Mouse (Mus musculus): ENCODE results near the gene Brwd3. TPM values are rescaled to one million over a fixed set of nuclear protein-coding genes. Genes with fewer than 3 reads are reported as not detected.

Brwd3 gene
- total RNA-seq (2021) (1 to 10 TPM; 6.3 to 9.2 TPM), polyA plus RNA-seq (2012; rRNA removed) (0.16 and 0.17 TPM in 2 replicates)
- long read RNA-seq, result 0 reads

DNA sequence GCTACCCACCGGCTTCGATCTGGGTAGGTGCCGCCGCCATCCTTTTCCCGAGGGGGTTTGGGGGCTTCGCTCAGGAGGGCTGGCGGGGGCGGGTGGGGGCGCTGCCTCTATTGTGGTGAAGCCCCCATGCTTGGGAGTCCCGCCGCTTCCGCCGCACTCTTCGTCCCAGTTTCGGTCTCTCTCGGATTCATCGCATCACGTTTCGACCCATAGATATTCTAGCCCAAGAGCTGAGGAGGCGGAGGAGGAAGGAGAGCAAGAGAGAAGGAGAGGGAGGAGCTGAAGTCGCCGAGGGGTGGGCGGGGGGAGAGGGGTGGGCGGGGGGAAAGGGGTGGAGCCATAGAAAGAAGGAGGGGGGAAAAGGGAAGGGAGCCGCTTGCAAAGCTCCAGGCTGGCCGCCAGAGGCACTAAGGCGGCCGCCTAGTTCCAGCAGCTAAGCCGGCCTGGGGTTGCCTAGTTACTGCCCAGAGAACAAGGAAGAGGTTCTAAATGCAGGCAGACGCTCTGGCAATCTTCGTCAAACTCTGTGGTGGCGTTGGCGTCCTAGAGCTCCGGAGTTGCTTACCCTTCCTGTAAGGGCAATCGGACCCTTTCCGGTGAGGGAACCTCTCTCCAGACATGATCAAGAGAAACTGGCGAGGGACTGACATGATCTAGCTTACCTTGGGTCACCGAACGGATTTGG lies at the start of gene Brwd3:
Gene Brwd3 (minus strand): TSS at position 283 of the 685 bp plus-strand sequence.
- DNase-seq, result peak; percentile 90

DNA sequence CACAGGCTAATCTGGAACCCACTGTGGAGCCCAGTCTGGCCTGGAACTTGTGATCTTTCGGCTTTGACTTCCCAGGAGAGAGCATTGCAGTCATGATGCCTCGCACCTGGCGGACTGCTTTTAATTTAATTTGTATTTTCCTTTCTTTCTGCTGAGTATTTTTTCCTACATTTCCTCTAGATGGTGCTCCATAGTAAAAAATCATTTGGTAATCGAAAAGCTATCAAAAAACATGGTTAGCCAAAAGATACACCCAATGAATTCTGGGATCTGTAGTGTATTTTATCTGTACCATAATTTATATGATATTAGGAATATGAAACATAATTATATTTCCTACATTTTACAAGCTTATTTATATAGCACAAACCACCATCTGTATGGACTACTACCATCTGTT lies 28.5 kb upstream of the Brwd3 start:
- DNase-seq, result no peak

DNA sequence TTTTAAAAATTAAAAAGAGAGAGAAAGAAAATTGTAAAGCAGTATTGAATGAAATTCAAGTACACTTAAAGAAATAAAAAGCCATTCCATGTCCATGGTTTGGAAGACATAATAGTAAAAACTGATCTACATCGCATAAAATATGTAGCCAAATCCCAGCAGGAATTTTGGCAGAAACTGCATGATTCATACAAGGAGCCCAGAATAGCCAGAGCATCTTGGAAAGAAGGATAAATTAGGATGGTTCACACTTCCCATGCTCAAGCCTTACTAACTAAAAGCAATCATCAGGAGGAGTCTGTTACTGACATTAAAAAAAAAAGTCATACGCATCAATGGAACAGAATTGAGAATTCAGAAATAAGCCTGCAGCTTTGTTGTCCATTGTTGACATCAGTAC lies 8.5 kb upstream of the Brwd3 start:
- no peak for DNase-seq

DNA sequence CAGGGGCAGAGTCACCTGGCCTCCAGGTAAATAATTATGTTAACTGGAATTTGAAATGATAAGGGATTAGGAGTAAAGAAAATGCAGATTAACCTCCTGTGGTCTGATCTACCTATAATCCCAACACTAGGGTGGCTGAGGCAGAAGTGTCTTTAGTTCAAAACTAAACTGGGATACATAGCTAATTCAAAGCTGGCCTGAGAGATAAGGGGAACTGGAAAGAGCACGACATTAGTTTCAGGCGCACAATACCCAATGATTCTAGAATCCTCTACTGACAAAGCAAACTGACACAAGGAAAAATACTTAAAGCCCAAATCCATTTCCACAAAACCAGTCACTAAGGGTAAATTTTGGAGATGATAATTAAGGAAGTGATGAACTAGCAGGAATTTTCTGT lies 2.2 kb upstream of the Brwd3 start:
- no peak for DNase-seq

DNA sequence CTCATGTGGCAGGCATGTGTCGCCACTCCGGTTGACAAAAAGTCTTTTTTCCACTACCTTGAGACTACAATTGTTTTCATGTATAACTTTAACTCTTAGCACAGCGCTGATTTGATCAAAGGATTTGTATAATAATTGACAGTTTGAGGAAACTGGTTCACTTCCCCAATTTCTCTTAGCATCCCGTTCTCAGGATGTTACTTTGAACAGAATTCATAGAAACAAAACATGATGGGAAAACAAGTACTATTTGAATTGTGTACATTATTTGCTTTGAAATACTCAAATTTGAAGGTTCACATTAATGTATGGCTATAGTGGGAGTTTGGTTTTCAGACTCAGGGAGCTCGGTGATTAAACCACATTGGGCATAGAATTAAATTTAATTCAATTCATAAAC lies 1.1 kb upstream of the Brwd3 start:
- DNase-seq, result no peak

DNA sequence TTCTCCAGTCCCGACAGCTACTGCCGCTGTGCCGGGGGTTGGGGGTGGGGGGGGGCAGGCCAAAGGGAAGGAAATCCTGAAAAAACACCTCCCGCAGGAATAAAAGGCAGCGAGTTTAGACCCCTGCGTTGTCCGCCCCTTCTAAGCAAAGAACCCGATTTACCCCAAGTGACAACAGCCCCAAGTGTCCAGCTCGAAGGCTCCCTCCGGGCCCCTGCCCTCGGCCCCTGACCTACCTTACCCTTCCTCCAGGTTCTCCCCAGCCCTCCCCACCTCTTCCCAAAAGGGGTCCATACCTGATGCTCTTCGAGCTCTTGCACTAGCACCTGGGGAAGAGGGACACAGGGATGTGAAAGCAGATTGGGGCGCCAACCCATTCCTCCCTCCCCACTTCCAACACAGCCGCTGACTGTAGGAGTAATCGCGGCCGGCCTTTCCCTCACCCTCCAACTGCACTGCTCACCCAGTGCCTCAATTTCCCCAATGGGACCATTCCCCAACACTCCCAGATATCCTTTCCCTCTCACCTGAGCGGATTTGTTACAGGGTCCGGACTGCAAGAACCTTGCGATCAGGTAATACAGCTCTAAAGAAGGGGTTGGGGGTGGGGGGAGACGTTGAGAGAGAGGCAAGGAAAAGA lies 671 bp downstream of the Brwd3 start:
- peak; percentile 37 for DNase-seq

DNA sequence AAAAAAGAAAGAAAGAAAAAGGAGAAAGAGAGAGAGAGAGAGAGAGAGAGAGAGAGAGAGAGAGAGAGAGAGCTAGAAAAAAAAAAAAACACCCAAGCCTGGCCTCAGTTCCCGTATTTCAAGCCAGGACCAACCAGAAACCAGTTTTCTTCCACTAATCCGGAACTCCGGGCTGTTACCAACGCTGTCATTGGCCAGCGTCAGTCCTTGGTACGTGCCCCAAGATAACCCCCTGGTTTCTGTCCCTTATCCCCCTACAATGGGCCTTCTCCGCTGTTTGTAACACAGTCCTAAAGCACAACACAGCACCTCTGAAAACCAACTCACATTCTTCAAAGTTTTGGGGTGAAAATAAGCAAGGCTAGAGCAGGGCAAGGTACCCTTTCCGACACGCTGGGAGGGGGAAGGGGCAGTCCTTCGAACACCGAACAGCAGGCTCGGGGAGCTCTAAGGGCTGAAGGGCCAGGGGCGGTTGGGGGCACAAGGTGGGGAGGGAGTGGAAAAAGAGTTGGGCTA lies 1.4 kb downstream of the Brwd3 start:
- DNase-seq, result peak; percentile 90

DNA sequence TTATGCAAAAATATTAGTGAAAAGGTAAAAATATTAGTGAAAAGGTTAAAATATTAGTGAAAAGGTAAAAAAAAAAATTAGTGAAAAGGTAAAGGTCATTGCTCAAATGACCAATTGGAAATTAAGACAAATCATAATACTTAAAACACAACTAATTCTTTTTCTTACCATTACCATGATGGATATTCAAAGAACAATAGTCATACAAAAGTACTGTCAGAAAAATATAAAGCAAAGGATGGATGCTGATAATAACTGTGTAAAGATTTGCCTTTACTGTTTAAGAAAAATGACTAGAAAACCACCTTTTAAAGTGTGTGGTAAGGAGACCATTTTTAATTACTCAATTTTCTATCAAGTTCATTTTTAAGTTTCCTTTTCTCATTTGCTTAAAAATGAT lies 2.9 kb downstream of the Brwd3 start:
- no peak for DNase-seq

DNA sequence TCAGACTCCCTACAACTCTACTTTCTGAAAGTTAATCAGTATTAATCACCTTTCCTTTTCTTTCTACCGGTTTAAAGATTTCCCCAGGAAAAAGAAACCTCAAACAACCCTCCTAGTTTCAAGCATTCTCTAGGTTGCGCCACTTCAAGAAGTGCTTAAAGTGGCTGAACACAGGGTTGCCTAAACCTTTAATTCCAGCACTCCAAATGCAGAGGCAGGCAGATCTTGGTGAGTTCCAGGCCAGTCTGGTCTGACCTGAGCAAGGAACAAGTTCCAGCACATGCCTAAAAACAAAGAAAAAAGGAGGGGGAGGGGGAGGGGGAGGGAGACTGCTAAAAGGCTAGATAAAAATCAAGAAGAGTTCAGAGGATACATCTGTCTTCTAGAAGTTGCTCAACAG lies 6.1 kb downstream of the Brwd3 start:
- no peak for DNase-seq

DNA sequence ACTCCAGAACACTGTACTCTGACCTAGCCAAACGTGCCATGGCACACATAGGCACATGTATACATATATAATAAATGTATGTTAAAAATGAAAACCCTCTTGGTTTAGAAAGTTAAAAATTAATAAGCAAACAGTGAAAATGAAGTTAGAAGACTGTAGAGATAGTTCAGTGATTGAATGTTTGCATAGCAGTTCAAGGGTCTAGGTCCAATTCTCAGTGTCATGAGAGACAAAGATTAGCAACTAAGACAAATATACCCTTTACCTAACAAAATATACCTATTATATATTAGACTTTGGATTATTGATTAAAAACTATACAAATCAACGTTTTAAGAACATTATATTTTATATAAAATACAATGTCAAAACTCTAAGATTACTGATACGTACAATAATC lies 36.9 kb downstream of the Brwd3 start:
- no peak for DNase-seq

DNA sequence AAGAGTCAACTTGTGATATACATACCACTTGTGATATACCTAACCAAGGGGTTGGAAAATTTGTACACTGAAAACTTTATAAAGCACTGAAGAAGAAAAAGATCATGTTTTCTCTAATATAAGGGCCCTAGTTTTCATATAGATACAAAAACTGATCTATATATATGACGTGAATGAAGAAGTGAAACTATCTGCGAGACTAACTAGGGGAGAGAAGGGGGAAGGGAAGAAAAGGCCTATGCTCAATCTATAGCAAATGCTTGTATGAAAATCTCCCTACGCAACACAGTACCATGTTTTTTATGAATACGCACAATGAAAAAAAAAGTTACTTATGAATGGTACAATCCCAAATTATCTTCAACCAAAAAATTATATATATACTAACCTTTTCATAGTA lies 50.4 kb downstream of the Brwd3 start:
- DNase-seq, result no peak

DNA sequence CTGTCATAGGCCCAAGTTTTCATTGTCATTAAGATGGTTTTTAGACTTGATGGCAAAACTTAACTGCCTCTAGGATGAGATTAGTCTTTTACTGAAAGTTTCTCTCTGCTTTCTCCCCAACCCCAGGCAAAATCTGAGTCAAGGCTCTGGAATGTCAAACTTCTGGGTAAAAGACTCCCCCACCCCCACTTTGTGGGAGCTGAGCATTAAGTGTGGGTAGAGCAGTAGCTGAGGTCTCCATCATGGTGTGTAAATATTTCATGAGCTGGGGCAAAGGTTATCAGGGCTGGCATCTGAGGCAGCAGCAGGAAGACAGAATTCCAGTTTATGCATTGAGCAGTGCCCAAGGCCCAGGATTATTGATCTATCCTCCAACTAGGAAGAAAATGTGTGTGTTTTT lies 102.4 kb downstream of the Brwd3 start:
- peak; percentile 2 for DNase-seq

DNA sequence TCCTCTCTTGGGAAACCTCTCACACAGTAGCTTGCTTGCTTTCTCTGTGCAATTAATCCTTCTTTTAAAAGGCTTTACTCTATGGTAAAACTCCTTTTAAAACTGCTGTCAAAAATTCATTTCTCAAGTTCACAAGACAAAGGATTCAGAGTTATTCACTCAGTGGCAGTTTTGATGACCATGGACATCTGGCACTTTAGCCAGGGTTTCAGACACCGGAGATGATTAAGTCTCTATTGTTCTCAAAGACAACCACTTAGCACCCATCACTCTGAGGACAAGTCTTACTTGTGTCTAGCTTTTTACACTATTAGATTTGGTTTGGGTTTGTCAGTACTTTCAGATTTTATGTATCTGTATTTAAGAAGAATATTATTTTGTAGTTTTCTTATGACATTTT lies 104.6 kb downstream of the Brwd3 start:
- no peak for DNase-seq

DNA sequence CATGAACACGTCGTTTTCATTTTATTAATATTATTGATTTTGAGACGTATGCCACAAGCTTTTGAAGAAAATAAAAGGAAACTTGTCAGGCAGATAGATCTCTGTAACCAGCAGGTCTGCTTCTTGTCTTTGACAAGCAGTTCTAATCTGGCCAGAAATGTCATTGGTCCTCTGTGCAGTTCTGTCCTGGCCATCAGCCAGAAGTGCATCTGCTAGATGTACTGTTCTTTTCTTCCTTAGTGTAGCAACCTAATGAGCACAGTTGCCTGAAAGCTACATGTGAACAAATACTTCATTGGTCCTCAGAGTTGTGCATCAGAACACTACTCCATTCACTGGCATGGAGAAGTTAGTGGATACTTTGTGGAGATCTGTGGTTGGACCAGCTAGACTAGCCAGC lies 105.1 kb downstream of the Brwd3 start:
- no peak for DNase-seq

DNA sequence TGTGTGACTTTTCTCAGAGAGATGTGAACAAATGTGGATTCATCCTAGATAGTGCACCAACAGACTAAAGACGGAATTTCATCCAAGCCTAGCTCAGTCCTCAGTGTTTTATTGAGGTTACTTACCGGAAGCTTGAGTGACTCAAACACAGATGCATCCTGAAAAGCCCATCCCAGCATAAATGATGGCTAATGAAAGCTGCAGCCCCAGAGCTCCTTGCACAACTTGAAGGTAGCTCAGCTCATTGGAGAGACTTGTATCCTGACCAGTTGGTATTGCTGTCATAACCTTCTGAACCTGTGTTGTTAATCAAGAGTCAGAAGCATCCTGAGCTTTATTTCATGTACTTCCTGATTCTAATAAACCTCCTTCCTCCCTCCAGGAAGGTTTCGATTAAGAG lies 105.8 kb downstream of the Brwd3 start:
- no peak for DNase-seq

DNA sequence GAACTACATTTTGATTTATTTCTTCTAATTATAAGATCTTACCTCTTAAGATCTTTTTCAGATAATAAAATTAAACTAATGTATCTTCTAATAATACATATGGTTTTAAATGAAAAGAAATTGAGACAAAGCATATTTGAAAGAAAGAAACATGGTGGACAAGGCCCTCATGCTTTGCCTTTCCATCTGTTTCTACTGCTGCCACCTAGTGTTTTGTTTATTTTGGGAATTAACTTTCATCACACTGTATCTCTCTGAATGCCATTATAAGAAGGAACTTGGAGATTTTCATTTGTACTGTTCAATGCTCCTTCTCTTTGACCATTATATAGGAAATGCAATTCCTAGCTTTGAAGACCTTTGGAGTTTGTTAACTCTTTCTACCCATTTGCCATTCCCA lies 109.9 kb downstream of the Brwd3 start:
- DNase-seq, result no peak

DNA sequence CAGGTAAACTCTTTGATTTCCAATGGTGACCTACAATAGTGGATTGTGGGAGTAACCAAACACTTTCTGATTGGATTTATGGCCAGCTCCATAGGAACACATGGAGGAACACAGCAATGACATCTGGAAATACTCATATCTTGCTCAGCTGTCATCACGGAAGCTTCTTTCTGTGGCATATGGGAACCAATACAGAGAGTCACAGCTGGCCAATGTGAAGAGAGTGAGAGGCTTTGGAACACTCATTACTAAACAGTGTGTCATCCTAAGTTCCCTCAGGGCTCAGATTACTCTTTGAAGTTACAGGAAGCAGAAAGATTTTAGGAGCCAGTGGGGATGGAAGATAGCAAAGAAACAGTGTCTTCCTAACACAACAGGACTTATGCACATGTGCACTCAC lies 111.7 kb downstream of the Brwd3 start:
- no peak for DNase-seq

DNA sequence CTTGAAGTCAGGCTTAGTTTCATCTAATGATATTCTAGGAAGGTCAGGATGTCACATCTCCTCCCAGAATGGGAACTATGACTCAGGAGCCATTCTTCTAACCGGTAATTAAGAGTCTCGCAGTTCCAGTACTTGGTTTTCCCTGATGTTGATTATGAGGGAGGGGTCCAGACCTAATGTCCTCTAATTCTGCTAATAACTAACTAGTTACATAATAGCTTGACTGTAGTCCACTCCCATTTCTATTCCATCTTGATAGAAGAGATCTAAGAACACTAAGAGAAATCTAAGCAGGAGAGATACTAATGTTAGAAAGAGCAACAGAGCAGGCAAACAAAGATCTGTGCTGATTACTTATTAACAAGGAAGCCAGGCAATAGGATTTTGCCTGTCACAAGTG lies 129.9 kb downstream of the Brwd3 start:
- DNase-seq, result no peak

Other genes with a start within 250 kb of the Brwd3 start
- gene Gm379, start 169.5 kb downstream of the Brwd3 start, total RNA-seq (2021), result not detected
- gene Gm379, start 169.5 kb downstream of the Brwd3 start, polyA plus RNA-seq (2012; rRNA removed), result not detected in 2 replicates
- gene Hmgn5, start 179.0 kb upstream of the Brwd3 start, total RNA-seq (2021), result 10 to 100 TPM; 13.0 to 17.0 TPM
- gene Hmgn5, start 179.0 kb upstream of the Brwd3 start, polyA plus RNA-seq (2012; rRNA removed), result 0.04 TPM in 1 of 2 replicates, not detected in the other